Mouse (Mus musculus): ENCODE measurements at regions not wholly inside any gene's neighbourhood (a gene's known extent, or its start where the extent isn't known, plus 50 kb on each side); places are given as distances from the start of the nearest gene placed in this dataset.

DNA sequence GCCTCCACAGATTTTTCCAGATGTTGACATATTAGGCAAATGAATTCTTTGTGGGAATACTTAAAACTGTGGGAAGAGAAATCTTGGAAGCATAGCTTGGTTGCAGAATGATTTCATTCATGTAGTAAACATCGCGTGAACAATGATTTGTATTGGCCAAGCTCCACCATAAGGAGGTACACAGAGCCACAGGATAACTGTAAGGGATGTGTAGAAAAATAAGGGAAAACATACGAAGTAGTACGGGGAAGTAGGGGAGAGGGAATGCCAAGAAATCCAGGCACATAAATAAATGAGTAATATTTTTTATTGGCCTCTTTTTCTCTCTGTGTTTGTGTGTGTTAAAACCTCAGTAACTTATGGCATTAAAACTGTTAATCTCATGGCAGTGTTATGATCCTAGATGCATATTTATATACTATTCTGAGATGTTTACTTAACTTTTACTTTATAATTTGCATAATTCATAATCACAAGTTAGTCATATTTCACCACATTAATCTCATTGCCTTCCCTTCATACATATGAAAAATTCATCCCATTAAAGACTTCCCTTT, 54.5 kb upstream of the Adamts5 start:
- H3ac ChIP-seq (ENCODE audit: control insufficient read depth, insufficient read length): no peak overlapping the region
- TF ChIP-seq E2F4 (IDR thresholded peaks at IDR 0.05; ENCODE audit: insufficient read depth) (no peak), MYOG (IDR thresholded peaks at IDR 0.05; ENCODE audit: control insufficient read depth in 1 of 3, insufficient read depth in 1 of 3, insufficient read length in 2 of 3, low read depth in 2 of 3) (no peak), SRF (IDR thresholded peaks at IDR 0.05; ENCODE audit: control insufficient read depth, insufficient read length, low read depth) (no peak), REST (IDR thresholded peaks at IDR 0.05; ENCODE audit: insufficient read depth, insufficient read length) (no peak), POLR2A (IDR thresholded peaks at IDR 0.05; ENCODE audit: insufficient read length, low read depth) (no peak), POLR2AphosphoS2 (IDR thresholded peaks at IDR 0.05; ENCODE audit: insufficient read length, low read depth) (no peak), TCF12 (IDR thresholded peaks at IDR 0.05; ENCODE audit: insufficient read depth, poor library complexity, severe bottlenecking) (no peak)
- no peaks in the 10 kb centered on the region for H3K27me3 ChIP-seq (ENCODE audit: control insufficient read depth, insufficient read depth, insufficient read length)
- no peaks in the 10 kb centered on the region for H3K79me2 ChIP-seq (ENCODE audit: control insufficient read depth, insufficient read depth)
- H3K36me3 ChIP-seq (ENCODE audit: control insufficient read depth, insufficient read depth): no peaks in the 10 kb centered on the region
- H3K4me2 ChIP-seq (ENCODE audit: low read depth): no peak overlapping the region
- no peak overlapping the region for H3K4me3 ChIP-seq

DNA sequence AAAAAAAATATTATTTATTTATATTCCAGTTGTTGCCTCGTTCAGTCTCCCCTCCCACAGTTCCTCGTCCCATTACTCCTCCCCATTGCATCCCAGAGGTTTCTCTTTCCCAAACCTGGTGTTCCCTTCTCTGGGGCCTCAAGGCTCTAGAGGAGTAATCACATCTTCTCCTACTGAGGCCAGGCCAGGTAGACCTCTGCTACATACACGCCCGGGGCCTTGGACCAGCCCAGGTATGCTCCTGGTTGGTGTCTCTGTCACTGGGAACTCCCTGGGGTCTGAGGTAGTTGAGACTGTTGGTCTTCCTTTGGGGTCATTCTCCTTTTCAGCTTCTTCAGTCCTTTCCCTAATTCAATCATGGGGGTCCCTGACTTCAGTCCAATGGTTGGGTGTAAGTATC, 50.0 kb upstream of the Adamts5 start:
- H3K4me3 ChIP-seq: no peak overlapping the region

More for the DNA sequence above, 50.0 kb upstream of the Adamts5 start:
- Histone ChIP-seq H3K4me2 (ENCODE audit: low read depth) (no peak overlapping the region), H3K36me3 (ENCODE audit: control insufficient read depth, insufficient read depth) (no peaks in the 10 kb centered on the region), H3K79me2 (ENCODE audit: control insufficient read depth, insufficient read depth) (no peaks in the 10 kb centered on the region), H3ac (ENCODE audit: control insufficient read depth, insufficient read length) (no peak overlapping the region), H3K27me3 (ENCODE audit: control insufficient read depth, insufficient read depth, insufficient read length) (no peaks in the 10 kb centered on the region)
- no peak for TF ChIP-seq SRF (IDR thresholded peaks at IDR 0.05; ENCODE audit: control insufficient read depth, insufficient read length, low read depth)
- no peak for TF ChIP-seq E2F4 (IDR thresholded peaks at IDR 0.05; ENCODE audit: insufficient read depth)
- no peak for TF ChIP-seq POLR2AphosphoS2 (IDR thresholded peaks at IDR 0.05; ENCODE audit: insufficient read length, low read depth)
- TF ChIP-seq POLR2A (IDR thresholded peaks at IDR 0.05; ENCODE audit: insufficient read length, low read depth): no peak
- no peak for TF ChIP-seq USF1 (IDR thresholded peaks at IDR 0.05; ENCODE audit: low read depth)
- TF ChIP-seq CEBPB (IDR thresholded peaks at IDR 0.05; ENCODE audit: insufficient read depth, poor library complexity, severe bottlenecking): no peak
- TF ChIP-seq MYOG (IDR thresholded peaks at IDR 0.05; ENCODE audit: control insufficient read depth in 1 of 3, insufficient read depth in 1 of 3, insufficient read length in 2 of 3, low read depth in 2 of 3): no peak
- no peak for TF ChIP-seq TCF12 (IDR thresholded peaks at IDR 0.05; ENCODE audit: insufficient read depth, poor library complexity, severe bottlenecking)
- TF ChIP-seq REST (IDR thresholded peaks at IDR 0.05; ENCODE audit: insufficient read depth, insufficient read length): no peak
- TF ChIP-seq MYOD1 (IDR thresholded peaks at IDR 0.05; ENCODE audit: control insufficient read depth in 1 of 3, insufficient read length in 2 of 3, low read depth in 2 of 3): no peak
- TF ChIP-seq MAX (IDR thresholded peaks at IDR 0.05; ENCODE audit: low read depth): no peak
- no peak for TF ChIP-seq TCF3 (IDR thresholded peaks at IDR 0.05; ENCODE audit: insufficient read length, low read depth)

All from myocyte (in vitro differentiated cells).